Mouse (Mus musculus) T-helper 17 cell (primary cell): ENCODE results near the gene Fam213a.
"Not testable (repeated sequence)": the region's sequence is repeated elsewhere in the genome, so short reads cannot be mapped to it uniquely, and the experiment has no call there.

ENCODE experiments used
- in situ Hi-C, 2 experiments: fragments of 300-600 bp; cut with MboI, MseI; formaldehyde crosslinking; loops; 1 replicate in 1 of 2; 2 replicates in 1 of 2; pipeline ENCODE4 v1.15.1; 2025; ENCODE audit warnings: high pct_unique_total_duplicates in 2 of 2

The Fam213a gene

GRCm38 (mm10) chr14:41013630-41014613, at the start of gene Fam213a:
TSS of gene Fam213a (minus strand) at chr14:41013788.
- in situ Hi-C loops: no loop called here

- in situ Hi-C loops: not testable (repeated sequence)
Observed at GRCm38 (mm10) chr14:41053190-41053589, 39.6 kb upstream of the Fam213a start.

GRCm38 (mm10) chr14:41052481-41052880, 38.9 kb upstream of the Fam213a start:
- in situ Hi-C loops: no loop called here

- in situ Hi-C loops: no loop called here
Observed at GRCm38 (mm10) chr14:41050471-41050870, 36.9 kb upstream of the Fam213a start.

- in situ Hi-C loops: loop anchor here in 1 of 2 experiments (25.0 kb wide), 1 partner anchor 1510 kb away; no protein-coding TSS in a partner anchor
Observed at GRCm38 (mm10) chr14:41047402-41047801, 33.8 kb upstream of the Fam213a start.

GRCm38 (mm10) chr14:41035146-41035798, 21.7 kb upstream of the Fam213a start:
- in situ Hi-C loops: loop anchor here in 1 of 2 experiments (25.0 kb wide), 1 partner anchor 1498 kb away; no protein-coding TSS in a partner anchor

- in situ Hi-C loops: loop anchor here in 1 of 2 experiments (5.0 to 25.0 kb wide), 3 partner anchors 56 to 1496 kb away; no protein-coding TSS in a partner anchor
Observed at GRCm38 (mm10) chr14:41033135-41034110, 19.8 kb upstream of the Fam213a start.

- in situ Hi-C loops: loop anchor here in 1 of 2 experiments (5.0 to 25.0 kb wide), 3 partner anchors 54 to 1494 kb away; no protein-coding TSS in a partner anchor
Observed at GRCm38 (mm10) chr14:41030989-41031513, 17.5 kb upstream of the Fam213a start.

- in situ Hi-C loops: loop anchor here (5.0 to 25.0 kb wide), 3 partner anchors 42 to 1492 kb away; no protein-coding TSS in a partner anchor
Observed at GRCm38 (mm10) chr14:41029303-41029702, 15.7 kb upstream of the Fam213a start.

GRCm38 (mm10) chr14:41025594-41026284, 12.2 kb upstream of the Fam213a start:
- in situ Hi-C loops: loop anchor here (5.0 to 25.0 kb wide), 3 partner anchors 38 to 1488 kb away; no protein-coding TSS in a partner anchor

- in situ Hi-C loops: loop anchor here (5.0 to 25.0 kb wide), 3 partner anchors 38 to 1488 kb away; no protein-coding TSS in a partner anchor
Observed at GRCm38 (mm10) chr14:41025087-41025486, 11.5 kb upstream of the Fam213a start.

GRCm38 (mm10) chr14:41021246-41021645, 7.7 kb upstream of the Fam213a start:
- in situ Hi-C loops: no loop called here

- in situ Hi-C loops: no loop called here
Observed at GRCm38 (mm10) chr14:41017460-41017859, 3.9 kb upstream of the Fam213a start.

- in situ Hi-C loops: no loop called here
Observed at GRCm38 (mm10) chr14:41014701-41015240, 1.2 kb upstream of the Fam213a start.

- in situ Hi-C loops: no loop called here
Observed at GRCm38 (mm10) chr14:41013143-41013542, 445 bp downstream of the Fam213a start.

- in situ Hi-C loops: no loop called here
Observed at GRCm38 (mm10) chr14:41011916-41012315, 1.7 kb downstream of the Fam213a start.

- in situ Hi-C loops: no loop called here
Observed at GRCm38 (mm10) chr14:41008138-41008537, 5.5 kb downstream of the Fam213a start.

- in situ Hi-C loops: no loop called here
Observed at GRCm38 (mm10) chr14:41007641-41008040, 5.9 kb downstream of the Fam213a start.

- in situ Hi-C loops: no loop called here
Observed at GRCm38 (mm10) chr14:41006899-41007298, 6.7 kb downstream of the Fam213a start.
